34 mouse cellular contexts compared by ENCODE assay signal in the genomic region with DNA sequence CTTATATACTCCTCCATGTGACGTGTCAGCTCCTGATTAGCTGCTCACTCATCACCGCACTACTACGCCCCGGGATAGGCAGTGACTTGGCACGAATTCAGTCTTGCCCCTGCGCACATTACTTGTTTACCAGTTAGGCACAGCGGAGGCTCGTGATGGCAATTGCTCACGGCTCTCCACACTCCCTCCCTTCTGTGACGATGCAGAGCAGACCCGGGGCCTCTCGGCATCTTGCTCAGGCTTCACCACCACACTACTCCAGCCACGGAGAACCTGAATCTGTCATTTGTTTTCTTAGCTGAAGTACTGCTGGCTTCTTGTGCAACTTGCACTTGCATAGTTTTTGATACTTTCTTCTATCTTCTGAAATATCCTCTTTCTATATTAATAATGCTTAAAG.
"Had no signal": no experiment of that assay in that cellular context is flagged by ENCODE, and none has a peak within 500 bp of the region (broad histone marks: within the 10 kb centered on the region; RNA-seq: fewer than 3 reads in every experiment).

No protein-coding gene starts in this region.

- H3K9me3 ChIP-seq: heart, embryonic 12.5 days; heart, embryonic 13.5 days; heart, embryonic 15.5 days; hindbrain, embryonic 10.5 days; hindbrain, embryonic 12.5 days; hindbrain, embryonic 13.5 days; hindbrain, embryonic 15.5 days; intestine, embryonic 15.5 days; kidney, embryonic 15.5 days had no signal

- H3K4me1 ChIP-seq: heart, embryonic 12.5 days; heart, embryonic 13.5 days; heart, embryonic 15.5 days; hindbrain, embryonic 10.5 days; hindbrain, embryonic 12.5 days; hindbrain, embryonic 13.5 days; hindbrain, embryonic 15.5 days; intestine, embryonic 15.5 days; kidney, embryonic 15.5 days had no signal

- H3K9ac ChIP-seq: heart, embryonic 12.5 days; heart, embryonic 13.5 days; heart, embryonic 15.5 days; hindbrain, embryonic 12.5 days; hindbrain, embryonic 13.5 days; hindbrain, embryonic 14.5 days; hindbrain, embryonic 15.5 days; intestine, embryonic 15.5 days; kidney, embryonic 15.5 days had no signal

- H3K27me3 ChIP-seq: heart, embryonic 12.5 days; heart, embryonic 13.5 days; heart, embryonic 15.5 days; hindbrain, embryonic 12.5 days; hindbrain, embryonic 13.5 days; hindbrain, embryonic 15.5 days; intestine, embryonic 15.5 days; kidney, embryonic 15.5 days had no signal

- ATAC-seq: hindbrain, embryonic 16.5 days; hindbrain, postnatal 0 days; inflammation-experienced regulatory T-cells, adult 6 months; intestine, embryonic 15.5 days; intestine, postnatal 0 days had no signal

- H3K27ac ChIP-seq: heart, embryonic 13.5 days; heart, embryonic 15.5 days; hindbrain, embryonic 10.5 days; hindbrain, embryonic 12.5 days; hindbrain, embryonic 13.5 days; hindbrain, embryonic 14.5 days; hindbrain, embryonic 15.5 days; hindbrain, postnatal 0 days; intestine, embryonic 15.5 days; kidney, embryonic 15.5 days; kidney, postnatal 0 days; layer of hippocampus, adult 2 months; left cerebral cortex, adult 2 months had no signal

- H3K4me3 ChIP-seq: heart, embryonic 12.5 days; heart, embryonic 13.5 days; heart, embryonic 15.5 days; hindbrain, embryonic 10.5 days; hindbrain, embryonic 12.5 days; hindbrain, embryonic 13.5 days; hindbrain, embryonic 15.5 days; intestine, embryonic 15.5 days; kidney, embryonic 15.5 days; layer of hippocampus, adult 2 months; left cerebral cortex, adult 2 months had no signal

- DNase-seq: heart, postnatal 10 days; heart, postnatal 14 days; heart, postnatal 36 days; heart, postnatal 4 days; kidney, adult 11 months; kidney, adult 18-20 months; kidney, adult 2 months; kidney, adult 8-10 months; kidney, adult 9 months; kidney, postnatal 10 days; kidney, postnatal 14 days; kidney, postnatal 25 days; kidney, postnatal 36 days; kidney, postnatal 4 days; layer of hippocampus, adult 9-11 months; layer of hippocampus, postnatal 36 days had no signal

- H3K4me2 ChIP-seq: heart, embryonic 11.5 days; heart, embryonic 12.5 days; heart, embryonic 13.5 days; heart, embryonic 15.5 days; hindbrain, embryonic 12.5 days; hindbrain, embryonic 13.5 days; hindbrain, embryonic 14.5 days; hindbrain, embryonic 15.5 days; intestine, embryonic 15.5 days; kidney, embryonic 15.5 days had no signal
